Mouse (Mus musculus): ENCODE measurements around the gene Slc25a13.
A peak's percentile ranks its signal among the peaks of the same experiment; 100 is the strongest.

The Slc25a13 gene

DNA sequence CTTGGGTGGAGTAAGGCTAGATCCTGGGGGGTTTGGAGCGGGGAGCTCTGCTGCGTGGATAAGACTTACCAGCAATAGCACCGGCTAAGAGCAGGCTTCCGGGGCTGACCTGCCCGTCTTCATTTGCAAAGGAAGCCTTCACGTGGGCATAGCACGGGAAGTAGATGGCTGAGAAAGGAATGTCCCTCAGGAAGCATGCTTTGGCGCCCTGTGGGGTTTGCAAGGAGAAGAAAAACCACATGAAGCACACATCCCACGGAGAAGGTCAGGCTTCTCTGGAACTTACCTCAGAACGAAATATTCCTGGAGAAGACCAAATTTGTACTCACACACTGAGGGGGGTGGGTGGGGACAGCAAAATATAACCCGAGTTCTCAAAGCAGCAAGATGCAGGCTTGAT is 164.3 kb downstream of the Slc25a13 start:
- H3K4me3 ChIP-seq (replicated peaks; ENCODE audit: low read length), result no peak overlapping the region
- H3K27me3 ChIP-seq (ENCODE audit: insufficient read depth, low read length), result no peaks in the 10 kb centered on the region
- H3K4me1 ChIP-seq (replicated peaks; ENCODE audit: low read depth, low read length), result peaks cover 22% of the 10 kb centered on the region
- H3K36me3 ChIP-seq (ENCODE audit: insufficient read depth, low read length), result peaks cover 38% of the 10 kb centered on the region
- TF ChIP-seq NANOG (IDR thresholded peaks at IDR 0.05; ENCODE audit: borderline replicate concordance, low read length), result no peak
- no peak for TF ChIP-seq POU5F1 (IDR thresholded peaks at IDR 0.05; ENCODE audit: borderline replicate concordance, low read length)
- TF ChIP-seq CTCF (conservative IDR thresholded peaks at IDR 0.05; ENCODE audit: low read length), result no peak
- H3K9me3 ChIP-seq (ENCODE audit: low read length), result no peaks in the 10 kb centered on the region

DNA sequence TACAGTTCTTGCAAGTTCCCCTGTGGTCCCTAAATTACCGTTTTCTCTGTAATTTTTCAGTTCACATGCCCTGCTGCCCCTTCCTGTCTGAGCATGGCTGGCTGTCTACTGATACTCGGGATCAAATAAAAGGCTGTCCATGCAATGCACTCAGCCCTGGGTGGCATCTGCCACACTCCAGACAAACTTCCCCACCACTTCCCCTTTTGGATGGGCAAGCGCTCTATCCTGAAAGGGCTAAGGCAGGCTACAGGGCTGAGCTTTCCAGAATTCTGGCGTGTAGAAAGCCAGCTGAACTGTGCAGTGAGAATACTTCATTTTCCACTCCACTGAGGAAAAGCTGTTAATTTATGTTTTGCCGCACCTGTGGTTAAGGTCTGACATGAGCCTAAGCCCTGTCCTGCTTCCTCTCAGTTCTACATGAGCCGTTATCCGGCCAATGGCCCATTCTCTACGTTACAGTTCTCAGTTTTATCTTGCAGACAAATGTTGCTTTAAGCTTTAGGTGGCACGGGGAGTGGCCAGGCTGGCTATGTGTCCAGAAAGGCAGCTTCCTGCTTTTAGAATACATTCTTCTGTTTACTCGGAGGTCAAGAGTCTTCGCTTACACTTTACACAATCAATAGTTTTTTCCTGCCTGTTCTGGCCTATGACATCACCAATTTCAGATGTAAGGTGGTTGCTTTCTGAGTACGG is 170.1 kb downstream of the Slc25a13 start:
- H3K9me3 ChIP-seq (ENCODE audit: low read length), result no peaks in the 10 kb centered on the region
- TF ChIP-seq POU5F1 (IDR thresholded peaks at IDR 0.05; ENCODE audit: borderline replicate concordance, low read length) (no peak), NANOG (IDR thresholded peaks at IDR 0.05; ENCODE audit: borderline replicate concordance, low read length) (no peak), CTCF (conservative IDR thresholded peaks at IDR 0.05; ENCODE audit: low read length) (no peak)
- no peak overlapping the region for H3K4me3 ChIP-seq (replicated peaks; ENCODE audit: low read length)
- peaks cover 49% of the 10 kb centered on the region for H3K36me3 ChIP-seq (ENCODE audit: insufficient read depth, low read length)
- no peaks in the 10 kb centered on the region for H3K4me1 ChIP-seq (replicated peaks; ENCODE audit: low read depth, low read length)
- no peaks in the 10 kb centered on the region for H3K27me3 ChIP-seq (ENCODE audit: insufficient read depth, low read length)

DNA sequence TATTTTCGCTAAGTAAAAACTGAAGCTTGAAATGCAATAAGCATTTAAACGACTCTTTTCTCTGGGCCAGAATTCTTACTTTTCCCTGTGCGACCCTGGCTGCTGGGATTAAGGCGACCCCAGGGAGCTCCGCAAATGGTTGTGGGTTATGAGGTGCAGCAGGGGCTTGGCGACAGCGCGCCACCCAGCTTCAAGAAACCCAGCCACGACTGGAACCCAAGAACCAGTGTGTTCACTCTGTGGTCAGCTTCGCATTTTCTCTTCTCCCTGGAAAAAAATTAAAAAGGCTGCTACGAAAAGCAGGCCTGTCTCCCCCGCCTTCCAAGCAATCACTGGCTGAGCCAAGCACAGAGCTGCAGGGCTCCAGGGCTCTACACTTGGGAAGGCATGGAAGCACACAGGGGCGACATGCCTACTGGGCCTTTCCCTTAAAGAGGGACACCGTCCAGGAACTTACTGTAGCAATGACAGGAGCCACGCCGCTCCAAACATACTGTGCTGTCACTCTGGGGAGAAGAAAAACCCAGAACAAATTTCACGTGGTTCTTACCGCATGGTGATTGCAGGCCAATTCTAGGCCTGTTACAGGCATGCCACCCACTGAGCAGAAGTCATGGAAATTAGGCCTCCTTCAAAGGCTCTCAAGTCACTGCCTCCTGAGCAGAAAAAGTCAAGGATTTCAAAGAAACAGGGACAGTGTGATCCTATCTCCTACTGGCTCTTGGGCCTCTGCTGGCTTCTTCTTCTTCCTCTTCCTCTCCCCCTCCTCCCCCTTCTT is 178.0 kb downstream of the Slc25a13 start:
- Histone ChIP-seq H3K27me3 (ENCODE audit: insufficient read depth, low read length) (no peaks in the 10 kb centered on the region), H3K9me3 (ENCODE audit: low read length) (no peaks in the 10 kb centered on the region), H3K4me3 (replicated peaks; ENCODE audit: low read length) (peak overlapping the region; percentile 39), H3K4me1 (replicated peaks; ENCODE audit: low read depth, low read length) (peaks cover 21% of the 10 kb centered on the region), H3K36me3 (ENCODE audit: insufficient read depth, low read length) (peaks cover 27% of the 10 kb centered on the region)
- TF ChIP-seq POU5F1 (IDR thresholded peaks at IDR 0.05; ENCODE audit: borderline replicate concordance, low read length) (no peak), NANOG (IDR thresholded peaks at IDR 0.05; ENCODE audit: borderline replicate concordance, low read length) (no peak), CTCF (conservative IDR thresholded peaks at IDR 0.05; ENCODE audit: low read length) (no peak)

DNA sequence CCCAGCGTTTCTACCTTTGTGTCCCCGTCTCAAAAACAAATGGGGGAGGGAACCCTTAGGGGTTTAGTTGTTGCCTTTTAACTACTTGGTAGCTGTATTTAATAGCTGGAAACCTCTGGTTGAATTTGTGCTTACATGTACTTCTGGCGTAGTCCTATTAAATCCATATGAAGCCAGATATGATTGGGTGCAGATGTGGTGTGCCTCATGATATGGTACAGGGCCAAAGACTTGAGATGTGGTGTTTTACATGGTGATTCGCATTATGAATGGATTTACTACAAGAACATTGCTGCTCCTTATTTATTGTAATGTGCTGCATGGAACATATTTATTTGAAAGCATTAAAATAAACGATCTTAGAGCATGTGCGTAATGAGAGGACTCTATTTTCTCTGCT is 189.3 kb downstream of the Slc25a13 start:
- no peak overlapping the region for H3K4me3 ChIP-seq (replicated peaks; ENCODE audit: low read length)
- H3K36me3 ChIP-seq (ENCODE audit: insufficient read depth, low read length), result no peaks in the 10 kb centered on the region
- no peaks in the 10 kb centered on the region for H3K9me3 ChIP-seq (ENCODE audit: low read length)
- no peaks in the 10 kb centered on the region for H3K4me1 ChIP-seq (replicated peaks; ENCODE audit: low read depth, low read length)
- no peaks in the 10 kb centered on the region for H3K27me3 ChIP-seq (ENCODE audit: insufficient read depth, low read length)
- TF ChIP-seq CTCF (conservative IDR thresholded peaks at IDR 0.05; ENCODE audit: low read length) (no peak), POU5F1 (IDR thresholded peaks at IDR 0.05; ENCODE audit: borderline replicate concordance, low read length) (no peak), NANOG (IDR thresholded peaks at IDR 0.05; ENCODE audit: borderline replicate concordance, low read length) (no peak)

DNA sequence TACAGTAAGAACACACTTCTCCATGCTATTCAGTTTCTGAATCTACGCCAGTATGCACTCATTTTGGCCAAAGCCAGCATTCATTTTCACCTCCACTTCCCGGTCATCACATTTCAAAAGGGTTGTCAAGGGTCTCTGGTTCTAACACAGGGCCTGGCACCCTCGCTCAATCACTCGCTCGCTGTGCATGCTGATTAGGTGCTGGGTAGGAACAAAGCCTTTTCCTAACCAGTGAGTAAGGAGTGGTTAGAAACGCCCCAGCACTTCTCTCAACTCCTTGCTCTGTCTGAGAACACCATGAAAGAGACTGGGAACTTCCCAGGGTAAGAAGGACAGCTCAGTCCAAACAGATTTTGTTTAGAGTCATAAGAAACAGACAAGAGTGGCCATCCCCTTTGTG is 193.0 kb downstream of the Slc25a13 start:
- Histone ChIP-seq H3K27me3 (ENCODE audit: insufficient read depth, low read length) (no peaks in the 10 kb centered on the region), H3K36me3 (ENCODE audit: insufficient read depth, low read length) (no peaks in the 10 kb centered on the region), H3K4me3 (replicated peaks; ENCODE audit: low read length) (no peak overlapping the region), H3K4me1 (replicated peaks; ENCODE audit: low read depth, low read length) (no peaks in the 10 kb centered on the region), H3K9me3 (ENCODE audit: low read length) (no peaks in the 10 kb centered on the region)
- TF ChIP-seq NANOG (IDR thresholded peaks at IDR 0.05; ENCODE audit: borderline replicate concordance, low read length) (0 out of 2 replicates have a peak, but pooled peaks have one; percentile 19), POU5F1 (IDR thresholded peaks at IDR 0.05; ENCODE audit: borderline replicate concordance, low read length) (no peak)

DNA sequence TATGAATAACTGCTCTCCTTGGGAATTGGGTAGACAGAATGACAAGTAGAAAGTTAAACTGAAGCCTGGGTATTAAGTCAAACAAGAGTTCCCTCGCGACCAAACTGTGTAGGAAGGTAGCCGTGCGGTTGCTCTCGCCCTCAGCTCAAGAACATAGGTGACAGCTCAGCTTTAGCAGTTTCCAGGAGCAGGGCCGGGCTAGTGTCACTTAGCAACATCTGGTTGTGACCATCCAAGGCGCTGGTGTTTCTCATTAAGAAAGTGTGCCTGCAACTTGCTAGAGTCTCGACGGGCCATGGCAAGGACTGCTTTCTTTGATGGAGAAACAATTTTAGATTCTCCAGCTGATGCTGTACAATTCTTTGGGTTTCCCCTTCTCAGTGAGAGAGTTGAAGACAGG is 200.0 kb downstream of the Slc25a13 start:
- no peaks in the 10 kb centered on the region for H3K4me1 ChIP-seq (replicated peaks; ENCODE audit: low read depth, low read length)
- H3K9me3 ChIP-seq (ENCODE audit: low read length), result no peaks in the 10 kb centered on the region
- H3K4me3 ChIP-seq (replicated peaks; ENCODE audit: low read length), result no peak overlapping the region
- no peaks in the 10 kb centered on the region for H3K27me3 ChIP-seq (ENCODE audit: insufficient read depth, low read length)
- TF ChIP-seq NANOG (IDR thresholded peaks at IDR 0.05; ENCODE audit: borderline replicate concordance, low read length), result no peak
- no peak for TF ChIP-seq POU5F1 (IDR thresholded peaks at IDR 0.05; ENCODE audit: borderline replicate concordance, low read length)
- no peak for TF ChIP-seq CTCF (conservative IDR thresholded peaks at IDR 0.05; ENCODE audit: low read length)
- no peaks in the 10 kb centered on the region for H3K36me3 ChIP-seq (ENCODE audit: insufficient read depth, low read length)

DNA sequence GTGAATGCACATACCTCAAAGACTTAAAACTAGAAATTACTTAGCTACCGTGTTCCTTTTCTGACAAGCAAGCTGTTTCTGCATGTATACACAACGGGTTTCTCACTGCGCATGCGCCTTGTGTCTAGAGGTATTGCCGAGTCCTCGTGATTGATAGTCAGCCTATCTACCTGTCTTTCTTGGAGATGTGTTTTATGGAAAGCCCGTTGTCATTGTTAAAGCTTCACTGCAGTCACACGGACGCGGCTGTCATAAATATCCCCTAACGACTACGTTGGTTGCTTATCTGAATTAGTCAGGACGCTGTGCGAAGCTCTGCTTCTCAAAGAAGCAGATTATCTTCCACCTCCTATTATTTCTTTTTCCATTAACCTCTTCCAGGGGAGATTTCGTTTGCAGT is 201.4 kb downstream of the Slc25a13 start:
- TF ChIP-seq CTCF (conservative IDR thresholded peaks at IDR 0.05; ENCODE audit: low read length) (no peak), NANOG (IDR thresholded peaks at IDR 0.05; ENCODE audit: borderline replicate concordance, low read length) (no peak)
- Histone ChIP-seq H3K9me3 (ENCODE audit: low read length) (no peaks in the 10 kb centered on the region), H3K4me1 (replicated peaks; ENCODE audit: low read depth, low read length) (no peaks in the 10 kb centered on the region), H3K36me3 (ENCODE audit: insufficient read depth, low read length) (no peaks in the 10 kb centered on the region), H3K4me3 (replicated peaks; ENCODE audit: low read length) (no peak overlapping the region), H3K27me3 (ENCODE audit: insufficient read depth, low read length) (no peaks in the 10 kb centered on the region)

DNA sequence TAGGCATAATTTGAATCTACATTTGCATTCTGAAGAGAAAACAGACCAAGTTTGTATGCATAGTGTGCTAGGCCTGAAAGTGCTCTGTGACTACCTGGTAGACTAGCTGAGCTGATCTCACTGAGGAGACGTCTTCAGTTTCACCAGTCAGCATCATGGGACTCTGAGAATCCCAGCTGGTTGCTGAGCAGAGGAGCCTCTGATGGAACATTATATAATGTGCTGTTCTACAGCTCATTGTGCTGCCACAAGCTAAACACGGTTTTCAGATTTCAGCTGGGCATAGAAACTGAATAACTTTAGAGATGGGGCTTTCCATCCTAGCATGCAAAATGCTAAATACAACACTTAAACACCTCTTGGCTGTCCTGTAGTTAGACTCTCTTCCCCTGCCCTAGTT is 205.6 kb downstream of the Slc25a13 start:
- TF ChIP-seq NANOG (IDR thresholded peaks at IDR 0.05; ENCODE audit: borderline replicate concordance, low read length) (no peak), POU5F1 (IDR thresholded peaks at IDR 0.05; ENCODE audit: borderline replicate concordance, low read length) (no peak), CTCF (conservative IDR thresholded peaks at IDR 0.05; ENCODE audit: low read length) (no peak)
- H3K9me3 ChIP-seq (ENCODE audit: low read length), result no peaks in the 10 kb centered on the region

More for the DNA sequence above, 205.6 kb downstream of the Slc25a13 start:
- H3K27me3 ChIP-seq (ENCODE audit: insufficient read depth, low read length), result peaks cover 8% of the 10 kb centered on the region
- no peaks in the 10 kb centered on the region for H3K4me1 ChIP-seq (replicated peaks; ENCODE audit: low read depth, low read length)
- no peak overlapping the region for H3K4me3 ChIP-seq (replicated peaks; ENCODE audit: low read length)
- no peaks in the 10 kb centered on the region for H3K36me3 ChIP-seq (ENCODE audit: insufficient read depth, low read length)
